Mouse (Mus musculus) heart, postnatal 4 days (tissue): ENCODE results near the gene Trim62. TPM values are rescaled to one million over a fixed set of nuclear protein-coding genes. Genes with fewer than 3 reads are reported as not detected.
A peak's percentile ranks its signal among the peaks of the same experiment; 100 is the strongest.

Experiments used
- DNase-seq: peaks from one replicate; pipeline ENCODE4 v3.0.0; 2021
- total RNA-seq, 2 experiments: library from RNA; stranded (reverse); gene quantifications; 2 replicates each; pipeline ENCODE4 v1.2.3; 2021

Gene Trim62
- total RNA-seq, 2 experiments from 2014 or later, result 3.2 to 3.7 TPM

GRCm38 (mm10) chr4:128886571-128886970, 3.2 kb downstream of the Trim62 start:
- no peak for DNase-seq

- DNase-seq, result no peak
Observed at GRCm38 (mm10) chr4:128887026-128887425, 3.6 kb downstream of the Trim62 start.

DNA sequence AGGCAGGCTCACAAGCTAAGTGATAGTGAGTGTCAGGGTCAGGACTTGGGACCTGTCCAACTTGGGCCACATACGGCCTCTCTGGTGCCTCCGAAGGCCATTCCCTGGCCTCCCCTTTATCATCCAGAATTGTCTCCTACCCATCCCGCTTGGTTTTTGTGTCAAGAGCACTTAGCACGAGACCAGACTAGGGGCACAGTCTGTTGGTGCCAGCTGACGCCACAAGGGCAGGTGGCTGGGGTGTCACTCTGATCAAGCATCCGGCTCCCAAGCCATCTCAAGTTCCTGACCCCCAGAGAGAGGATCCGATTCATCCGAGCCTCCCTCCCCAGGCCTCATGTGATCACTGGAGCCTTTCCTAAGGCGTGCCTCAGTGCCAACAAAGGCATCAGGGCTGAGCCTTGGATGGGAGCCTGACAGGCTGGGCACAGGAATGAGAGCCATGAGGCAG, 4.3 kb downstream of the Trim62 start:
- DNase-seq, result no peak

GRCm38 (mm10) chr4:128888436-128888990, 5.1 kb downstream of the Trim62 start:
- DNase-seq, result no peak

- no peak for DNase-seq
Observed at GRCm38 (mm10) chr4:128889752-128890630, 6.6 kb downstream of the Trim62 start.

DNA sequence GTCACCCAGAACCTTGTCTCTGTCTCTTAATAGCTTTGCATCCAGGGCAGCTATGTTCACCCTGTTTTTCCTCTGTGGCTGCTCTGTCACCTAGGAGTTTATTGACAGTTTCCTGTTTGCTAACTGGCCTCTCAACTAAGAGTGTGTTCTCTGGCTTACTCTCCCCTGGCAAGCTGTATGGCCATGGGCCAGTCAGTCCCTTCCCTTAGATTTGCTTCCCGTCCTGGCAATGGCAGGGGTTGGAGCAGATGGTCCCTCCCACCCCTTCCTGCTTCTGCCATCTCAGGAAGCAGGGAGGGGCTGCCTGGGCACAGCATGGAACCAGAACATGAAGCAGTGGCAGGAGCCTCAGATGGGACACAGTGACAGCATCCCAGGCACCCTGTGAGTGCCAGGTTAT, 7.8 kb downstream of the Trim62 start:
- peak; percentile 61 for DNase-seq

GRCm38 (mm10) chr4:128891746-128892145, 8.4 kb downstream of the Trim62 start:
- no peak for DNase-seq

GRCm38 (mm10) chr4:128892188-128892587, 8.8 kb downstream of the Trim62 start:
- no peak for DNase-seq

DNA sequence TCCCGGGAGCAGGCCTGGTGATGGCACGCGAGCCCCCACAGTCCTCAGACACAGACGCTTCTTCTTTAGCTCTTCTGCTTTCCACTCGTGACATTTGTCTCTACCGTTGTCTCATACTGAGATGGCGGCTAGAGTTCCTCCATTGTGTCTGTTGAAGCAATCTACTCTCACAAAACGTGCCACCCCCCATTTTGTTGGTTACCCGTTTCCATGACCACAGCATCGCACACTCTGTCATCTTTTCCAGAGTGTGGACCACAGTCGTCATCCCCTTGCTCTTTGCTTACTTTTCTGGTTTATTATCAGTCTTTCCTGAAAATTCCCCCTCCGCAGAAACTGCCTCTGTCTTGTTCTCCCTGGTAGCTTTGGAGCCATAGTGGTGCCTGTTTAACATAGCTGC, 10.7 kb downstream of the Trim62 start:
- no peak for DNase-seq

DNA sequence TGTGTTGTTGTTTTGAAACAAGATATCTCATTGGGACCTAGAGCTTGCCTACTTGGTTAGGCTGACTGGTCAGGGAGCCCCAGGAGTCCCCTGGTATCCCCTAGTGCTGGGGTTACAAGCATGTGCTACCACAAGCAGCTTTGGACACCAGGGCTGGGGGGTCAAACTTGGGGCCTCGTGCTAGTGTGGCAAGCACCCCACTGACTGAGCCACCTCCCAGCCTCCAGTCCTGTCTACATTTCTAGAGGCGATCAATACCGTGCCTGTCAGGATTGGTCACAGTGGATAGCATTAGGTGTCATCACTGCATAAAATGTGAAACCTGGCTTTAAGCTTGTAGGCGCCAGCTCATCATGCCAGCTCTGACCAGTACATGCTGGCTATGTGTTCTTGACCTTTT, 12.5 kb downstream of the Trim62 start:
- no peak for DNase-seq

DNA sequence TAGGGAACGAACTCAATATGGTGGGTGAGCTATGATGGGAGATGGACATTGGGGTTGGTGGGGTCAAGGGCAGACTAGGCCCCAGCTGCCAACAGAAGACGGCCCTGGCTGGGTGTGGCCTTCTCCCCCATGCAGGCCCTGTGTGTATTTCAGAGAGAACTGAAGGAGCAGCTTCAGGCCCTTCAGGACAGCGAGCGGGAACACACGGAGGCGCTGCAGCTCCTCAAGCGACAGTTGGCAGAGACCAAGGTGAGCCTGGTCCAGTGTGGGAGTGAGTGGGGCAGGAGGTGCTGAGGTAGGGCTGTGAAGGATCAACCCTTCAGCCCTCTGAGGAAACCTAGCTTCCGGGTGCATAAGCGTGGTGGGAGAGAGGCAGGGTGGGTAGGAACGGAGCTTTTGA, 13.3 kb downstream of the Trim62 start:
- DNase-seq, result no peak

DNA sequence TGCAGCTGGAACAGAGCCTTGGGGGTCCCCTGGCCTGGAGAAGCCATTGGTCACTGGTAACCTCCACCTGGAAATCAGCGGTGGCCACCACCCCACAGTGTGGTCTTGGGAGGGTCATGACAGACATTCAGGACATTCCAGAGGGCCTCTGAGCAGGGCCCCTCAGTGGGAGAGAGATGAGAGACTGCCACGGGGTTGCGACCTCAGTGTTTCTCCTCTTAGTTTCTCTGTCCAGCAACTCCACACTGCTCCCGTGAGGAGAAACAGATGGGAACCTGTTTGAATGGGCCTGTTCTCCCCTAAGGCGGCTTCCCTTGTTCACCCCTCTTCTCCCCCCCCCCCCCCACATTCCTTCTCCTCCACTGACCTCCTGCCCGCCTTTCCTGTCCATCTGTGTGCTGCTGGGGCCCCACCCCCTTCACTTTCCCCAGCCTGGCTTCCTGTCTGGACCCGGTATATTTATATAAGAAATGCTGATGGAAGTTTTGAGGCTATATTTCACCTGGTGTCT, 14.6 kb downstream of the Trim62 start:
- peak; percentile 44 for DNase-seq

GRCm38 (mm10) chr4:128899332-128899731, 16.0 kb downstream of the Trim62 start:
- peak; percentile 86 for DNase-seq

GRCm38 (mm10) chr4:128900484-128900883, 17.1 kb downstream of the Trim62 start:
- no peak for DNase-seq

- DNase-seq, result no peak
Observed at GRCm38 (mm10) chr4:128902390-128902789, 19.0 kb downstream of the Trim62 start.

GRCm38 (mm10) chr4:128904035-128904800, 20.8 kb downstream of the Trim62 start:
- DNase-seq, result no peak

DNA sequence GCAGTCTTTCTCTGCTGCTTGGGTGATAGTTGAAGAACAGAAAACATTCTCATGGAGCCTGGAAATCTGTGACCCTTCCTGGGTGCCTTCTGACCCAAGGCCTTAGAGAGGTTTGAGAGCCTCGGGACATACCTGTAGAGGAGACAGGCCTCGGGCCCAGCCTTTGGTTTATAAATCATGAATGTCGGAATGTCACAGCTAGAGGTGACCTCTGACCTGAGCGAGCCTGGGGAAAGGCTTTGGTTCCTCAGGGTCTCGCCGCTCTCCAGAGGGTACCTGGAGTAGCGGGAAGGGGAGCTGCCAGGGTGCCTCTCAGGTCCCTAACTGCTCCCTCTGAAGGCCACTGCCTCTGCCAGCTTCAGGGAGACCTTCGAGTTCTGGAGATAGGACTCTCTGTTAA, 21.9 kb downstream of the Trim62 start:
- DNase-seq, result no peak

DNA sequence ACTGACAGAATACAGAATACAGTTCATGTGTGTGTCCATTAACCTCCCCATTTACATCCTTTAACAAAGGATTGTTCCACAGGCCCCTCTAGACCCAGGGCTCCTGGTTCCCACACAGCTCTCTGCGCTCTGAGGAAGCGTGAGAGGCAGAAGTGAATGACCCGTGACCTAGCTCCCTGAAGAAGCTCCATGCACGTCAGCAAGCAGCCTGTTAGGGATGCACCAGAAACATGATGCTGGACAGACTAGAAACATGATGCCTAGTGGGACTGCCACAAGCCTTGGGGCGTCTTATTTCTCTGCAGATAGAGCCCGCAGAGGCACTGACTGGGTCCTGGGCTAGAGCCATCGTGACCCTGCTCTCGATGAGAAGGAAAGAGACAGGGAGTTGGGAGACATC, 23.4 kb downstream of the Trim62 start:
- DNase-seq, result no peak

- DNase-seq, result no peak
Observed at GRCm38 (mm10) chr4:128907238-128907968, 24.0 kb downstream of the Trim62 start.

GRCm38 (mm10) chr4:128908586-128909377, 25.4 kb downstream of the Trim62 start:
- peak; percentile 68 for DNase-seq

GRCm38 (mm10) chr4:128909378-128909831, 26.0 kb downstream of the Trim62 start:
- DNase-seq, result no peak
